Mouse (Mus musculus): ENCODE results near the gene Dusp6. TPM values are rescaled to one million over a fixed set of nuclear protein-coding genes. Genes with fewer than 3 reads are reported as not detected.

Gene Dusp6
- total and polyA plus RNA-seq, 2 experiments from 2014 or later = 25.4 to 52.1 TPM

GRCm38 (mm10) chr10:99267621-99268020 lies 4.6 kb downstream of the Dusp6 start:
- TF ChIP-seq CTCF (IDR thresholded peaks at IDR 0.05) = no peak
- ATAC-seq (ENCODE audit: low FRiP score) = no peak
- Histone ChIP-seq H3K4me3 (ENCODE audit: low read depth, low read length) (no peak overlapping the region), H3K9ac (replicated peaks; ENCODE audit: low read length, poor library complexity, severe bottlenecking) (no peak overlapping the region), H3K4me1 (ENCODE audit: insufficient read depth, low read length) (peaks cover 10% of the 10 kb centered on the region; the same call in 1 of the 2 replicates), H3K9me3 (ENCODE audit: low read length) (no peaks in the 10 kb centered on the region), H3K36me3 (ENCODE audit: insufficient read depth, low read length) (no peaks in the 10 kb centered on the region; the same call in 1 of the 2 replicates), H3K27me3 (ENCODE audit: insufficient read depth, low read length) (no peaks in the 10 kb centered on the region), H3K4me2 (ENCODE audit: low read depth, low read length, poor library complexity, severe bottlenecking) (peak overlapping the region; percentile 4; the same call in 1 of the 2 replicates), H3K27ac (ENCODE audit: low read depth, low read length) (no peak overlapping the region)
- WGBS = 79% methylated on average over 1 of the region's 1 CpGs
- no peak for DNase-seq (ENCODE audit: low spot score)

GRCm38 (mm10) chr10:99268421-99269300 lies 5.6 kb downstream of the Dusp6 start:
- H3K9ac ChIP-seq (replicated peaks; ENCODE audit: low read length, poor library complexity, severe bottlenecking) = no peak overlapping the region
- H3K27ac ChIP-seq (ENCODE audit: low read depth, low read length) = peak overlapping the region; percentile 32; the same call in 1 of the 2 replicates
- 35% methylated on average over 19 of the region's 19 CpGs for WGBS

GRCm38 (mm10) chr10:99269301-99269701 lies 6.3 kb downstream of the Dusp6 start:
- no peak overlapping the region for H3K9ac ChIP-seq (replicated peaks; ENCODE audit: low read length, poor library complexity, severe bottlenecking)
- H3K36me3 ChIP-seq (ENCODE audit: insufficient read depth, low read length) = no peaks in the 10 kb centered on the region; the same call in 1 of the 2 replicates
- WGBS = 14% methylated on average over 4 of the region's 4 CpGs
- H3K4me1 ChIP-seq (ENCODE audit: insufficient read depth, low read length) = peaks cover 10% of the 10 kb centered on the region; the same call in 1 of the 2 replicates
- DNase-seq (ENCODE audit: low spot score) = peak; percentile 22
- 0 out of 2 replicates have a peak overlapping the region, but pooled peaks have one; percentile 18 for H3K27ac ChIP-seq (ENCODE audit: low read depth, low read length)
- no peak overlapping the region for H3K4me3 ChIP-seq (ENCODE audit: low read depth, low read length)
- no peak overlapping the region for H3K4me2 ChIP-seq (ENCODE audit: low read depth, low read length, poor library complexity, severe bottlenecking)
- no peak for ATAC-seq (ENCODE audit: low FRiP score)
- no peak for TF ChIP-seq CTCF (IDR thresholded peaks at IDR 0.05)
- no peaks in the 10 kb centered on the region for H3K27me3 ChIP-seq (ENCODE audit: insufficient read depth, low read length)
- no peaks in the 10 kb centered on the region for H3K9me3 ChIP-seq (ENCODE audit: low read length)

More at GRCm38 (mm10) chr10:99268421-99269300, 5.6 kb downstream of the Dusp6 start:
- no peaks in the 10 kb centered on the region; the same call in 1 of the 2 replicates for H3K36me3 ChIP-seq (ENCODE audit: insufficient read depth, low read length)
- no peak for ATAC-seq (ENCODE audit: low FRiP score)
- H3K4me2 ChIP-seq (ENCODE audit: low read depth, low read length, poor library complexity, severe bottlenecking) = peak overlapping the region; percentile 20; the same call in 1 of the 2 replicates
- no peak for TF ChIP-seq CTCF (IDR thresholded peaks at IDR 0.05)
- H3K9me3 ChIP-seq (ENCODE audit: low read length) = no peaks in the 10 kb centered on the region
- no peak overlapping the region for H3K4me3 ChIP-seq (ENCODE audit: low read depth, low read length)
- DNase-seq (ENCODE audit: low spot score) = peak; percentile 68
- H3K27me3 ChIP-seq (ENCODE audit: insufficient read depth, low read length) = no peaks in the 10 kb centered on the region
- H3K4me1 ChIP-seq (ENCODE audit: insufficient read depth, low read length) = peaks cover 10% of the 10 kb centered on the region; the same call in 1 of the 2 replicates

GRCm38 (mm10) chr10:99269704-99270103 lies 6.7 kb downstream of the Dusp6 start:
- WGBS = 56% methylated on average over 6 of the region's 6 CpGs
- Histone ChIP-seq H3K27ac (ENCODE audit: low read depth, low read length) (no peak overlapping the region), H3K27me3 (ENCODE audit: insufficient read depth, low read length) (no peaks in the 10 kb centered on the region), H3K4me3 (ENCODE audit: low read depth, low read length) (no peak overlapping the region), H3K4me2 (ENCODE audit: low read depth, low read length, poor library complexity, severe bottlenecking) (no peak overlapping the region), H3K9me3 (ENCODE audit: low read length) (no peaks in the 10 kb centered on the region), H3K9ac (replicated peaks; ENCODE audit: low read length, poor library complexity, severe bottlenecking) (no peak overlapping the region), H3K36me3 (ENCODE audit: insufficient read depth, low read length) (no peaks in the 10 kb centered on the region; the same call in 1 of the 2 replicates), H3K4me1 (ENCODE audit: insufficient read depth, low read length) (peaks cover 10% of the 10 kb centered on the region; the same call in 1 of the 2 replicates)
- DNase-seq (ENCODE audit: low spot score) (no peak), ATAC-seq (ENCODE audit: low FRiP score) (no peak)
- no peak for TF ChIP-seq CTCF (IDR thresholded peaks at IDR 0.05)

GRCm38 (mm10) chr10:99270406-99270805 lies 7.4 kb downstream of the Dusp6 start:
- no peaks in the 10 kb centered on the region; the same call in 1 of the 2 replicates for H3K36me3 ChIP-seq (ENCODE audit: insufficient read depth, low read length)
- H3K4me2 ChIP-seq (ENCODE audit: low read depth, low read length, poor library complexity, severe bottlenecking) = no peak overlapping the region
- no peaks in the 10 kb centered on the region for H3K9me3 ChIP-seq (ENCODE audit: low read length)
- ATAC-seq (ENCODE audit: low FRiP score) (no peak), DNase-seq (ENCODE audit: low spot score) (no peak)
- no peak overlapping the region for H3K27ac ChIP-seq (ENCODE audit: low read depth, low read length)
- H3K27me3 ChIP-seq (ENCODE audit: insufficient read depth, low read length) = no peaks in the 10 kb centered on the region
- no peak overlapping the region for H3K9ac ChIP-seq (replicated peaks; ENCODE audit: low read length, poor library complexity, severe bottlenecking)
- WGBS = 65% methylated on average over 10 of the region's 10 CpGs
- H3K4me3 ChIP-seq (ENCODE audit: low read depth, low read length) = no peak overlapping the region
- H3K4me1 ChIP-seq (ENCODE audit: insufficient read depth, low read length) = peaks cover 10% of the 10 kb centered on the region; the same call in 1 of the 2 replicates
- TF ChIP-seq CTCF (IDR thresholded peaks at IDR 0.05) = no peak

GRCm38 (mm10) chr10:99271016-99271415 lies 8.0 kb downstream of the Dusp6 start:
- WGBS = 84% methylated on average over 11 of the region's 11 CpGs
- no peak for TF ChIP-seq CTCF (IDR thresholded peaks at IDR 0.05)
- peaks cover 10% of the 10 kb centered on the region; the same call in 1 of the 2 replicates for H3K4me1 ChIP-seq (ENCODE audit: insufficient read depth, low read length)
- H3K9me3 ChIP-seq (ENCODE audit: low read length) = no peaks in the 10 kb centered on the region
- H3K4me2 ChIP-seq (ENCODE audit: low read depth, low read length, poor library complexity, severe bottlenecking) = no peak overlapping the region
- H3K27ac ChIP-seq (ENCODE audit: low read depth, low read length) = no peak overlapping the region
- no peak overlapping the region for H3K9ac ChIP-seq (replicated peaks; ENCODE audit: low read length, poor library complexity, severe bottlenecking)
- ATAC-seq (ENCODE audit: low FRiP score) (no peak), DNase-seq (ENCODE audit: low spot score) (no peak)
- H3K27me3 ChIP-seq (ENCODE audit: insufficient read depth, low read length) = no peaks in the 10 kb centered on the region
- no peaks in the 10 kb centered on the region; the same call in 1 of the 2 replicates for H3K36me3 ChIP-seq (ENCODE audit: insufficient read depth, low read length)
- no peak overlapping the region for H3K4me3 ChIP-seq (ENCODE audit: low read depth, low read length)

All from midbrain, postnatal 0 days (tissue).